Mouse (Mus musculus) erythroid progenitor cell, adult 5-6 weeks (primary cell): Measurements from ENCODE around the gene Popdc2. TPM values are rescaled to one million over a fixed set of nuclear protein-coding genes. Genes with fewer than 3 reads are reported as not detected.
"Not testable (repeated sequence)": the region's sequence is repeated elsewhere in the genome, so short reads cannot be mapped to it uniquely, and the experiment has no call there.

ENCODE experiments used
- ATAC-seq: replicated peaks from 2 replicates; pipeline ENCODE4 v1.8.0; 2016; ENCODE audit warnings: moderate number of reproducible peaks, mild to moderate bottlenecking, moderate TSS enrichment, inconsistent platforms; ENCODE audit not compliant: poor library complexity, low FRiP score, severe bottlenecking
- total RNA-seq, 2 experiments: library from RNA; stranded (forward) in 1 of 2; stranded (reverse) in 1 of 2; fragments of 150-400 nt in 1 of 2; fragments of 186-747, 209-891 nt in 1 of 2; gene quantifications; 2 replicates each; pipeline versions ENCODE4 v1.2.3 to v1.2.4; 2015 to 2017; ENCODE audit warnings: low replicate concordance in 2 of 2

Popdc2 gene
- total RNA-seq (2015; ENCODE audit: low replicate concordance) (21.6 and 24.3 TPM in 2 replicates), total RNA-seq (2017; ENCODE audit: low replicate concordance) (18.8 and 23.0 TPM in 2 replicates)

- no peak for ATAC-seq
These were observed at the start of gene Popdc2 for GRCm38 (mm10) chr16:38361933-38362332. Popdc2 (plus strand) TSS chr16:38362209.

GRCm38 (mm10) chr16:38318492-38318891 is 43.5 kb upstream of the Popdc2 start:
- no peak for ATAC-seq

- no peak for ATAC-seq
These were observed 42.9 kb upstream of the Popdc2 start for GRCm38 (mm10) chr16:38319087-38319486.

GRCm38 (mm10) chr16:38321452-38321935 is 40.5 kb upstream of the Popdc2 start:
- peak; percentile 57 for ATAC-seq

- no peak for ATAC-seq
These were observed 37.7 kb upstream of the Popdc2 start for GRCm38 (mm10) chr16:38324311-38324710.

GRCm38 (mm10) chr16:38326778-38327397 is 35.1 kb upstream of the Popdc2 start:
- no peak for ATAC-seq

- no peak for ATAC-seq
These were observed 32.7 kb upstream of the Popdc2 start for GRCm38 (mm10) chr16:38329340-38329739.

- ATAC-seq: no peak
These were observed 27.6 kb upstream of the Popdc2 start for GRCm38 (mm10) chr16:38334431-38334830.

GRCm38 (mm10) chr16:38338077-38338476 is 23.9 kb upstream of the Popdc2 start:
- not testable (repeated sequence) for ATAC-seq

GRCm38 (mm10) chr16:38341396-38342324 is 20.3 kb upstream of the Popdc2 start, which contains the start of gene Maats1:
Maats1 (minus strand) TSS chr16:38342143.
- ATAC-seq: 0 out of 2 replicates have a peak, but pooled peaks have one; percentile 22

GRCm38 (mm10) chr16:38344941-38345725 is 16.9 kb upstream of the Popdc2 start:
- ATAC-seq: no peak

GRCm38 (mm10) chr16:38346529-38347325 is 15.3 kb upstream of the Popdc2 start, which contains the start of the genes Cox17 and Gm21987:
Cox17 (plus strand) TSS chr16:38346991.
Gm21987 (plus strand) TSS chr16:38347040.
- peak; percentile 98 for ATAC-seq

GRCm38 (mm10) chr16:38347588-38347987 is 14.4 kb upstream of the Popdc2 start:
- ATAC-seq: no peak

- no peak for ATAC-seq
These were observed 13.7 kb upstream of the Popdc2 start for GRCm38 (mm10) chr16:38348217-38348761.

- ATAC-seq: no peak
These were observed 12.1 kb upstream of the Popdc2 start for GRCm38 (mm10) chr16:38349881-38350280.

GRCm38 (mm10) chr16:38350361-38350855 is 11.6 kb upstream of the Popdc2 start:
- ATAC-seq: peak; percentile 61

- no peak for ATAC-seq
These were observed 11.1 kb upstream of the Popdc2 start for GRCm38 (mm10) chr16:38350939-38351338.

- no peak for ATAC-seq
These were observed 10.0 kb upstream of the Popdc2 start for GRCm38 (mm10) chr16:38352031-38352430.
